Mouse (Mus musculus) cerebellum, adult 2 months (tissue): ENCODE data around the gene Olfr194.

Experiments used
- CTCF ChIP-seq: fragments of 200-500 bp; IDR thresholded peaks from 2 replicates; pipeline ENCODE4 v1.5.1; 2011; ENCODE audit warnings: low read depth, mild to moderate bottlenecking, control low read depth, low read length, moderate library complexity, borderline replicate concordance; ENCODE audit not compliant: insufficient read depth
- POLR2A ChIP-seq: fragments of 200-500 bp; IDR thresholded peaks from 2 replicates; pipeline ENCODE4 v1.6.1; 2011; ENCODE audit warnings: low read length, control low read depth, borderline replicate concordance; ENCODE audit not compliant: insufficient read depth

DNA sequence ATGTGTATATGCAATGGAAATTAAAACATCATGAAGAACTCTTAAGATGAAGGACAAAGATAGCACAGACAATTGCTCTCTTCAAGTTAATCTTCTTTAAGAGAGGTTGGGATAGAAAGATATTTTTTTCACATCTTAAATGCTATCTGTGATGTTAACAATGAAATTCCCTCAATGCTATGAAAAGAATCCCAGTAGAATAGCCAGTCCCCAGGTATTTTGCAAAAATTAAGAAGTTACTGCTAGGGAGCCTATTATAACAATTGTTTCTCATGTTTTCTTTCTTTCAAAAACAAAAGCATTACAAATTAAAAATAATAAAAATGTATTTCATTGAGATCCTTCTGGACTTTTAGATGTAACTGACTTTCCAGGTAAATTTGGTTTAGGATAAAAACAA, at the start of gene Olfr194:
- no peak for TF ChIP-seq CTCF
- no peak for TF ChIP-seq POLR2A
